Mouse (Mus musculus) regulatory T cell (primary cell): ENCODE measurements around the gene 9930111J21Rik1.
"Not testable (repeated sequence)": the region's sequence is repeated elsewhere in the genome, so short reads cannot be mapped to it uniquely, and the experiment has no call there.

Experiments
- in situ Hi-C: fragments of 300-600 bp; cut with MboI, MseI; formaldehyde crosslinking; loops from one replicate; pipeline ENCODE4 v1.15.1; 2025; ENCODE audit warnings: high pct_unique_total_duplicates

The 9930111J21Rik1 gene

DNA sequence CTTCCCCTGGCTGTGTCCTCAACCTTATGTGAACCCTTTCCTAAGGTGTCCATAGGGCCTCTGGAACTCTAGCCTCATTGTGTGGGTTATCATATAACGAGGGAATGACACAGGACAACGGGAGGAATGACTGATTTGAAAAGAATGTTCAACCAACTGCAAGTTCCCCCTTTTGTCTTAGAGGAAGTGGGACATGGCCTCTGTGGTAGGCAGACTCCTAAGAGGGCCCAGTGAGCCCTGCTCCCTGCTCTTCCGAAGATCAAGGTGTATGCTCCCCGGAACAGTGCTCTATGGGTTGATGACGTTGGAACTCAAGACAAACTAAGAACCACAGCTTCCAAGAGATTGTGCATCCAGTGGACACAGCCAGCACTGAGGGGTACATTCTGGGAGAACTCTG, 55.4 kb downstream of the 9930111J21Rik1 start:
- in situ Hi-C loops = not testable (repeated sequence)

DNA sequence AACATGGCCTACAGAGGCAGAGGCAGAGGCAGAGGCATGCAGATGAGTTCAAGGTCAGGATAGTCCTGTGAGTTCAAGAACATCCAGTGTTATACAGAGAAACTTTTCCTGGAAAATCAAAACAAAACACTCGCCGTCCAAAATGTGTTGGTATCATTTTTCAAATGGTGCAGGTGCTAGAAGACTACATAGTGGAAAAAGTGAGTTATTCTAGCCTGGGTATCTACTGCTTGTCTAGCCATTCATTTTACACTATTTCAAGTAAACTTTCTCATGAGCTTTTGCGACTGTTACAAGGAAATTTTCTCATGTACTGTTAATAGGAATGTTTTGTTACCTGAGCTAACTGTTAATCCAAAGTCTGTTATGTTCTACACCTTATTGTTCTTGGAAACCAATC, 60.8 kb downstream of the 9930111J21Rik1 start:
- in situ Hi-C loops = no loop called here

DNA sequence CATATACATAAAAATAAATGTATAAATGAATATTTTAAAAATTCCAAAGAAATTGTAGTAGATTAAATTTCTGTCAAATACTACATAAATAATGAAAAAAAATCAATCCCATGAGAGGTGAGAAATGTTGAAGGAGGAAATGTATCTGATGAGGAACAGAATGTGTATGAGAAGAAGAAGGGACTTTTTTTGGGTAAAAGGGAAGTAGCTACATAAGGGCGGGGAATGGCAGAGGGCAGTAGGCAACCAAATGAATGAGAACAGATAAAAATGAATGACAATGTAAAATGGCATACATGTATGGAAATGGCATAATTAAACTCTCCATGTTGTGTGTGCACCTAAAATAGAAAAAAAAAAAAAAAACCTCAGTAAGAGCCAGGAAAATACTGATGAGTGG, 65.6 kb downstream of the 9930111J21Rik1 start:
- in situ Hi-C loops = no loop called here

DNA sequence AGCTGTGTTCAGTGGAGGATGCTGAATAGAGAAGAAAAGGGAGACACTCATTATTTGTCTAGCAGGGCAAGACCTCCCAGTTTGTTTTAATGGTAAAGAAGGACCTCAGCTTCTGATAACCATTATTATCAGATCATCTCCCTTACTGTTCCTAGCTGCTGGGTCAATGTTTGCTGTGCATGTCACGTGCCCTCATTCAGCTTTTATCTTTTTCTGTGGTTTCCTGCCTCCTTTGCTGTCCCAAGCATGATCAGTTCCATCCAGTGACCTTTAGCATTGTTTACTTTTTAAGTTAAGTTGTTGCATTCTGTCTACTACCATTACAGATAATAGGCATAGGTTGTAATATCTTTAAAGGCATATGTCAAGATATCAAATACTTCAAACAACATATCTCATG, 70.7 kb downstream of the 9930111J21Rik1 start:
- in situ Hi-C loops = no loop called here

DNA sequence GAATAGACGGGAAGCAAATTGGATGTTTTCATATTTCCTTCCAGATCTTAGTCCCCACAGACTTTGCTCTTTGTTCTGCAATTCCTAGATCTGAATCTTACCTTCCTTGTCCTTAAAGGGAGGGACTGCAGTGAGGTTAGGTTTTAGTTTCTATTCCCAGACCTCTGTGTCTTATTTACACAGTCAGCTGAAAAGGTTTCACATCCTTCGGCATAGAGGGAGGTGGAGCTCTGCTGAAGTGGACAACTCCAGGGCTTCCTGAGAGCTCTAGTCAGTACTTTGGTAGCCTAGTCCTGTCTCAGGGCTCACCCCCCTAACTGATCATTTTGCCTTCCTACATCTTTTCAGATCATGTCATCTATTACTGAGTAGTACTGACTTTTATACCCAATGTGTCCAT, 77.2 kb downstream of the 9930111J21Rik1 start, which contains the start of gene Gm5431:
Gm5431 (minus strand) TSS at position 194 of the 400 bp plus-strand sequence.
- in situ Hi-C loops = no loop called here

DNA sequence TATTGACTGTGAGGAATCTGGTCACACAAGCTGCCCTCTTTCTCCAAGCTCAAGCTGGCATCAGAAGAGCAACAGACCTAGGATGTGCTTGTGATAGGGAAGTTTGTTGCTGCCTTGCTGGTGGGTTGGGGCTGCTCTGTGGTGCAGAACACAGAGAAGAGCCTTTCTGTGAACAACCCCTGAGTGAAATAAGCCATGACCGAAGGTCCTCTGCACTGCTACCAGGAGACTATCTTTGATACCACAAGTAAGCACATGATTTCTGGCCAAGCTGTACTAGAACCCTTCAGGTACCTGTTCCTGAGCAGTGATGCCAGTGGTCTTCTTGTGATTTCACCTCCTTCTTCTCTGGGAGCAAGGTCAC, 77.6 kb downstream of the 9930111J21Rik1 start:
- in situ Hi-C loops = not testable (repeated sequence)

DNA sequence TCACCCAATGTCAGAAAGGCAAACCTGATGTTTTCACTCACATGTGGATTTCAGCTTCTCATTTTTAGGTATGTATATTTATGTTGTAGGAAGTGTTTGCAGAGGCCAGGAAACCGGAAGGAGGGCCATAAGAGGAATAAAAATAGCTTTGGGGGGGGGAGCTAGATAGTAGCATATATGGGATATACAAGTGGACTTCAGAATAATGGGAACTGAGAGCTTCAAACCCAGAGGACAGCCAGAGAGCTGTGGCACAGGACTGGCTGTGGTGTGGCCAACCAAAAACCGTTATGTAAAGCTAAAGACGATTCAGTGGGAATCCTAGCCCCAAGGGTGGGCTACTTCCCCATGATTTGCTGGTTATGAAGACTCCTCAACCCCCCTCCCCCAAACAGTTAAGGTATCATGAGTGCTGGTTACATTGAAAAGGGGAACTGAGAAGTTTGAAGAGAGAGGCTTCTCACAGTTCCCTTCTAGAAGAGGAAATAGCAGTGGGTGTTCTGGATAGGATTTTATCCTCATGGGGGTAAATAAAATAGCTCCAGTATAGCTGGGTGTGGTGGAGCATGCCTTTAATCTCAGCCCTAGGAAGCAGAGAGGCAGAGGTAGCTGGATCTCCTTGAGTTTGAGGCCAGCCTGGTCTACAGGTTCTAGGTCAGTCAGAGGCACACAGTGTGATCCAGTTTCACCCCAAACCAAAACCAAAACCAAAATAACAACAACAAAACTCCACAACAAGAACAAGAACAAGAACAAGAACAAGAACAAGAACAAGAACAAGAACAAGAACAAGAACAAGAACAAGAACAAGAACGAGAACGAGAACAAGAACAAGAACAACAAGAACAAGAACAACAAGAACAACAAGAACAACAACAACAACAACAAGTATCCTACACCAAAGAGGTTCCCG, 78.3 kb downstream of the 9930111J21Rik1 start:
- in situ Hi-C loops = not testable (repeated sequence)

DNA sequence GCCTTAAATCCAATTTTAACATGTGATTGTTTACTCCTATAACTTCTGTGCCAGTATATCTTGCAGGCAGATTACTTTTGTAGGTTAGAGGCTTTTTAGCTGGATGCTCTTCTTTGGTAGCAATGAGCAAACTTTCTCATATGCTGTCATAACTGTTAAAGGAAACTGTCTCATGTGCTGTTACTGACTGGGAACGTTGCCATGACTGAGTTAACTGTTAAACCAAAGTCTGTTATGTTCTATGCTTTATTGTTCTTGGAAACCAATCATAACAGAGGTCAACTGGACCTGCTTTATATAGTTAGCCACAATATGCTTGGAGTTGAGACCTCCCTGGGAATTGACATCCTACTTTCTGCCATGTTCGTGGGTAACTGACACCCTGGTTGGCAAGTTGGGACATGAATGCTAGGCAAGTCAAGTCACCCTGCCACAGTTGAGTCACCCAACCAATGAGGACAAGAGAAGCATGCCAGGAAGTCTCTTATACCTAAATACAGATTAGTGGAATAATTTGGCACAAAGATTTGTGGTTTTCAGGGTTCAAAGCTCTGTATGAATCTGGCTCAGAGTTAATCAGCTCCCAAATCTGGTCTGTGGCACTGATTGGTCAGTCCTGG, 80.3 kb downstream of the 9930111J21Rik1 start:
- in situ Hi-C loops = no loop called here
